Mouse (Mus musculus) lung, postnatal 0 days (tissue): ENCODE measurements around the gene Cstf2. TPM values are rescaled to one million over a fixed set of nuclear protein-coding genes. Genes with fewer than 3 reads are reported as not detected.

Source experiments
- ATAC-seq: fragments of 200-750 bp; cut with Nextera tagmentation; 2 replicates; pipeline ENCODE4 v1.8.0; 2017; ENCODE audit warnings: moderate library complexity
- DNase-seq: peaks from one replicate; pipeline ENCODE4 v3.0.0-alpha.2; 2016; ENCODE audit warnings: low spot score
- H3K27ac ChIP-seq: fragments of 300-500 bp; sonication (generic); 2 replicates; pipeline ENCODE4 v1.5.1; 2014; ENCODE audit warnings: antibody characterized with exemption, mild to moderate bottlenecking, low read length, mixed read lengths
- H3K27me3 ChIP-seq: fragments of 300-500 bp; sonication (generic); replicated peaks from 2 replicates; pipeline ENCODE4 v1.6.1; 2014; ENCODE audit warnings: low read length, mixed read lengths; ENCODE audit not compliant: insufficient read depth
- H3K36me3 ChIP-seq: fragments of 300-500 bp; sonication (generic); 2 replicates; pipeline ENCODE4 v1.6.1; 2014; ENCODE audit warnings: low read length, mixed read lengths; ENCODE audit not compliant: insufficient read depth
- H3K4me1 ChIP-seq: fragments of 300-500 bp; sonication (generic); 2 replicates; pipeline ENCODE4 v1.6.1; 2014; ENCODE audit warnings: antibody characterized with exemption, low read depth, low read length, mixed read lengths; ENCODE audit not compliant: insufficient read depth
- H3K4me2 ChIP-seq: fragments of 300-500 bp; sonication (generic); replicated peaks from 2 replicates; pipeline ENCODE4 v1.6.1; 2014; ENCODE audit warnings: low read depth, mild to moderate bottlenecking, low read length, moderate library complexity, mixed read lengths
- H3K4me3 ChIP-seq: fragments of 300-500 bp; sonication (generic); 2 replicates; pipeline ENCODE4 v1.5.1; 2014; ENCODE audit warnings: low read depth, low read length
- H3K9ac ChIP-seq: fragments of 300-500 bp; sonication (generic); replicated peaks from 2 replicates; pipeline ENCODE4 v1.6.1; 2014; ENCODE audit warnings: low read depth, mild to moderate bottlenecking
- H3K9me3 ChIP-seq: fragments of 300-500 bp; sonication (generic); 2 replicates; pipeline ENCODE4 v1.6.1; 2016; ENCODE audit warnings: low read length, mixed read lengths
- CTCF ChIP-seq: IDR thresholded peaks from 2 replicates; pipeline ENCODE4 v1.5.1; 2016; ENCODE audit warnings: antibody characterized with exemption, mild to moderate bottlenecking
- EP300 ChIP-seq: IDR thresholded peaks from 2 replicates; pipeline ENCODE4 v1.6.1; 2016; ENCODE audit warnings: antibody characterized with exemption, mild to moderate bottlenecking, control low read depth
- WGBS: fragments of 180-500 bp; shearing (Covaris S2); extraction: QIAGEN DNeasy Blood & Tissue Kit; methylation state at CpG from one replicate; pipeline ENCODE4 v1.1.7; 2014; 5-methylcytosine and 5-hydroxymethylcytosine counted together
- microRNA-seq: library from miRNA; unstranded; fragments of <30 nt; microRNA quantifications from one replicate; pipeline ENCODE4, GENCODE M21; 2016
- polyA plus RNA-seq: library from polyadenylated mRNA; unstranded; fragments of >200 nt; fragmentation: Nextera tagmentation; extraction: Ambion mirVana; gene quantifications from 2 replicates; pipeline ENCODE4 v1.2.1, GENCODE M21; 2015

Cstf2 gene
- polyA plus RNA-seq, 1 experiment from 2014 or later, result 14.3 TPM

DNA sequence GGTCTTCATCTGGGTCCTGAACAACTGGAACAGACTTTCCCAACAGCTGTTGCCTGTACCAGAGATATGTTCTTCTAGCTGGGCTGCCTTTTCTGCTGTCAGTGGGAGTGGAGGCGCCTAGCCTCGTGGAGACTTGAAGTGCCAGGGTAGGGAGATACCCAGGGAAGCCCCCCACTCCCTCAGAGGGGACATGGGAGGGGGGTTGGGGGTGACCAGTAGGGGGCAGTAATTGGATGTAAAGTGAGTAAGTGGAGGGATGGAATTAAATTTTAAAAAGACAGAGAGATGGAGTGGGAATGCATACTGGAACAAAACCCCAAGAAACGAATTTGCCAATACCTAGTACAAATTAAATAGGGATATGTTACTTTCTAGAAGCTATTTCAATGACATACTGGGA, 74.8 kb downstream of the Cstf2 start:
- H3K4me1 ChIP-seq, result no peaks in the 10 kb centered on the region
- TF ChIP-seq CTCF (peak; percentile 18; the same call in 1 of the 2 replicates), EP300 (no peak)
- no peak overlapping the region for H3K9ac ChIP-seq
- ATAC-seq (no peak), DNase-seq (no peak)
- 48% methylated on average over 3 of the region's 3 CpGs for WGBS
- H3K27me3 ChIP-seq, result no peaks in the 10 kb centered on the region
- no peaks in the 10 kb centered on the region for H3K36me3 ChIP-seq
- H3K9me3 ChIP-seq, result no peaks in the 10 kb centered on the region
- H3K4me3 ChIP-seq, result no peak overlapping the region
- no peak overlapping the region for H3K27ac ChIP-seq
- no peak overlapping the region for H3K4me2 ChIP-seq

Small RNA genes lying within 50 kb of the gene (microRNA-seq; reads per million reads assigned to microRNA genes)
- not detected for gene Mir3112

Other genes starting within 250 kb of the Cstf2 start
- gene Tnmd, start 208.2 kb upstream of the Cstf2 start, polyA plus RNA-seq, result not detected in 2 replicates
- gene Tspan6, start 160.8 kb upstream of the Cstf2 start, polyA plus RNA-seq, result 64.2 and 67.7 TPM in 2 replicates
- 17.3 and 18.1 TPM in 2 replicates for gene Srpx2, start 150.8 kb upstream of the Cstf2 start, polyA plus RNA-seq
- 2.1 and 2.5 TPM in 2 replicates for gene Sytl4, start 77.4 kb upstream of the Cstf2 start, polyA plus RNA-seq
- 0.48 and 0.54 TPM in 2 replicates for gene Xkrx, start 102.9 kb downstream of the Cstf2 start, polyA plus RNA-seq
- gene Arl13a, start 128.3 kb downstream of the Cstf2 start, polyA plus RNA-seq, result not detected in 2 replicates
- 0.95 and 1.0 TPM in 2 replicates for gene Nox1, start 162.8 kb downstream of the Cstf2 start, polyA plus RNA-seq
- gene Trmt2b, start 217.8 kb downstream of the Cstf2 start, polyA plus RNA-seq, result 9.2 and 10.2 TPM in 2 replicates
- 1.4 and 1.5 TPM in 2 replicates for gene Tmem35a, start 236.0 kb downstream of the Cstf2 start, polyA plus RNA-seq
- 1.8 and 2.0 TPM in 2 replicates for gene Cenpi, start 248.9 kb downstream of the Cstf2 start, polyA plus RNA-seq